Mouse (Mus musculus): ENCODE measurements around the gene Fam207a.

Gene Fam207a

DNA sequence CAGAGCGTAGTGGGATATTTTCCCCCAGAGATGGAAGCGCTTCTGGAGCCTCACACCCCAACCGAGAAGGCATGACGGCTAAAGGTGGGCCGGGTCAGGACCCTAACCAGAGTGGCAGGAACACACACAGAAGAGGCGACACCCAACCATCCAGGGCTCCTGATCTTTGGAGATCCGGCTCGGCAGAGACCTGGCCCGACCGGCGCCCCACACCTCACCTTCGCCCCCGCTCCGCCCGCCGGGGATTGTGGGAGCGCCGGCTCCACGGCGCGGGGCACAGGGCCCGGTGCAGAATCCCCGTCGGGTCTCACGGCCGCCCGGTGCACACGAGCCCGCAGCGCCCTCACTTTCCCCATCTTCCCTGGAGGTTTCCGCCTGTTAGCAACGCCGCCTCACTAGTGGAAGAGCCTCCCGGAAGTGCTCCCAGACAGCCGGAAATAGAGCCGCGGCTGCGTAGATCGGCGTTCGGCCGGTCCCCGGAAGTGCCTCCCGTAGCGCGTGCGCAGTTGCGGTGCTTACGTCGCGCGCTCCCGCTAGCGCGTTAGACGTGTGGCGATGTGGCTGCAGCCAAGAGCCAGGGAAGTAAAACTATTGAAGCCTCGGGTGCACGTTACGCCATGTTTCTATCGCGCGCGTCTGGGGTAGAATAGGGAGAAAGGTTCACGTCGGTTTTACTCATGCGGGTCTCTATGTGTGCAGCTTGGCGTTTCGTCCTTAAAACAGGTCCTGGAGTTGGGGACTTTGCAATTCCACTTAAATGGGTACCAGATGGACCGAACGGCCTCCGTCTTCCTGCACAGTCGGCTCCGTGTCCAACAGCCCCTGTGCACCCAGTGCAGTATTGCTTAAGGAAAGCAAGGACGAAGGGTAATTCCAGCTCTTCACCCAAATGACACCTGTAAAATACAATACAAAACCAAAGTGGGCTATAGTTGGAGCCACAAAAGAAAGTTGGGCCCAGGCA, at the start of gene Fam207a:
TSS of gene Fam207a (minus strand) at position 401 of the 964 bp plus-strand sequence.
- DNase-seq: peak; percentile 96

DNA sequence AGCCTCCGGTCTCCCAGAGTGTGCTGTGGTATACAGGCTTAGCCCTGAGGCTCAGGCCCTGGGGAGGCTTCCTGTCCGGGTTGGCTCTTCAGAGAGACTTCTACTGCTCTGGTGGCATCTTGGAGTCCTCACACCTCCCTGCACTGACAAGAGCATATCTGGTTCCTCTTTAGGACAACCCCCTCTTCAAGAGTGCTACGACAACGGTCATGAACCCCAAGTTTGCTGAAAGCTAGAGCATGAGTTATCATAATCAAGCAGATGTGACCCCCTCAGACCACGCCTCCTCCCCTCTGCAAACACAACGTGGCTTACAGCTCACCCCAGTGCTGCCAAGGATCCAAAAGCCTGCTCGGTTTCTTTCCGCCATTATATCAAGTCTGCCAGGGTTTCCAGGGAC, 49.4 kb upstream of the Fam207a start:
- DNase-seq: no peak

DNA sequence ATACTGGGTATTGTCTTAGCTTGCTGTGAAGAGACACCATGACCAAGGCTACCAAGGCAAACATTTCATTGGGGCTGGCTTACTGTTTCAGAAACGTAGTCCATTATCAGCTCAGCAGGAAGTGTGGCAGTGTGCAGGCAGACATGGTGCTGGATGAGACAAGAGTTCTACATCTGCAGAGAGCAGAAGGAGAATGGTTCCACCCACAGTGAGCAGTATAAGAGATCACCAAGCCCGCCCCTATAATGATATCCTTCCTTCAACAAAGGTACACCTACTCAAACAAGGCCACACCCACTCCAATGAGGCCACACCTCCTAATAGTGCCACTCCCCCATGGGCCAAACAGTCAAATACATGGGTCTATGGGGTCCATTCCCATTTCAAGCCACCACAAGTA, 45.9 kb upstream of the Fam207a start:
- no peak for DNase-seq

DNA sequence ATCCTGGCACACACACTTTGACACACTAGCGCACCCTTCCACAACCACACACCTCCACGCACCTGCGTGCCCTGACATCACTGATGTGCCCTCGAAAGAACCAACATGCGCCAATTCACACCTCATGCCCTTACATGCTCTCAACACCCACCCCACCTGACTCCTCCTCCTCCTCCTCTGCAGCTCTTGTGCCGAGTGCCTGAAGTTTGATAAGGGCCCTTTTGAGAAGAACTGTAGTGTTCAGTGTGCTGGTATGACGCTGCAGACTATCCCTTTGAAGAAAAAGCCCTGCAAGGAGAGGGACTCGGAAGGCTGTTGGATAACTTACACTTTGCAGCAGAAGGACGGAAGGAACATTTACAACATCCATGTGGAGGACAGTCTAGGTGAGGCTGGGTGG, 45.2 kb upstream of the Fam207a start:
- no peak for DNase-seq

DNA sequence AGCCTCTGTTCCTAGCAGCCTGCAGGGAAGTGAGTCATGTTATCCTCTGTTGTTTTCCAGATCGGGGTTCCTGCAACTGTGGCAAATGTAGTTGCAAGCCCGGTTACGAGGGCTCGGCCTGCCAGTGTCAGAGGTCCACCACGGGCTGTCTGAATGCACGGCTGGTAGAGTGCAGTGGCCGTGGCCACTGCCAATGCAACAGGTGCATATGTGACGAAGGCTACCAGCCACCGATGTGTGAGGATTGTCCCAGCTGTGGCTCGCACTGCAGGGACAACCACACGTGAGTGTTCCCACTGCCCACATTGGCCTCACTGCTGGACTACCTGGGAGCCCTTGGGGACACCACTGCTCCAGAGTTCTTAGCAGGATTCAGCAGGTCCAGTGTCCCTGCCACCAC, 44.5 kb upstream of the Fam207a start:
- no peak for DNase-seq

DNA sequence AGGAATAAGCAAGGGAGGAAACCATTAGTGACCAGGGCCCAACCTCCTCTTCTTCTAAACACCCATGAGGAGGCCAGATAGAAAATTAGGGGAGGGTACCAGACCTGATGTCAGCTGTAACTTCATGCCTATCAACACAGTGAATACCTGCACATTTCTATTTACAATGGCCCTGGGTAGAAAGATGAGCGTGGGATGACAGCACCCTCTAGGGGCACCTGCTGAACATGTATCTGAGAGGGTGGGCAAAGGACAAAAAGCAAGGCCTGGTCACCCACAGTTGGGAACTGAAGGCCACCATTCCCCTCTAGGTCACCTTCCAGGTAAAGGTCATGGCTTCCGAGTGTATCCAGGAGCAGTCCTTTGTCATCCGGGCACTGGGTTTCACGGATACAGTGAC, 42.1 kb upstream of the Fam207a start:
- no peak for DNase-seq

DNA sequence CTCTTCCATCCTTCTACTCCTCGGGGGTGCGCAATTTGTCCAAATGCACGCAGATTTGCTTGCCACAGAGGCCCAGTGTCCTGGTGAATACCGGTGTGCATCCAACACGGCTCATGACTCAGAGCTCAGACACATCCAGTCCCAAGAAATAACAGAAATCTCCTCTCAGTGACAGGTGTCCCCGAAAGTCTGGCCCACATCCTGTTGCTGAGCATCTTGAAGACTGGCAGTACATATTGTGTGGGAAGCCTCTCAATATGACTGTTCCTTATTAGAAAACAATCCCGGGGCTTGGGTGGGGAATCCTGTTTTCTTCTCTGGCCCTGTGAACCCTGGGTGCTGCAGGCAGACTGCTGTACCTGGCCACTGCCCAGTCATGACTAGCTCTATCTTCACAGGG, 41.0 kb upstream of the Fam207a start:
- DNase-seq: no peak

DNA sequence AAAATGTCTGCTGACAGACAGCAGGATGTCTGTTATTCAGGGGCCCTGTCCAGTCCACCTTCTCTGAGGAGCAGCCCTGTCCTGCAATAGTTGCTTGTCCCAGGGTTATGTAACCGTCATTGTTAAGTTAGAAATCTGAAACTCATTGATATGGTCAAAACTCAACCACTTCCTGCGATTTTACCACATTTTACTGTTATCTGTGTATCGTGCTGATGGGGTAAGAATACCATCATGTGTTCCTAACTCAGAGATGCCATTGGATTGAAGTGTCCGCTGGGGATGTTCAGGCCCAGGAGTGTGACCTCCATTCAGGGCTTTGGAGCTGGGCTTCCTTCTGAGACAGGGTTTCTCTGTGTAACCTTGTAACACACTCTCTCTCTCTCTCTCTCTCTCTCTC, 39.3 kb upstream of the Fam207a start:
- no peak for DNase-seq

DNA sequence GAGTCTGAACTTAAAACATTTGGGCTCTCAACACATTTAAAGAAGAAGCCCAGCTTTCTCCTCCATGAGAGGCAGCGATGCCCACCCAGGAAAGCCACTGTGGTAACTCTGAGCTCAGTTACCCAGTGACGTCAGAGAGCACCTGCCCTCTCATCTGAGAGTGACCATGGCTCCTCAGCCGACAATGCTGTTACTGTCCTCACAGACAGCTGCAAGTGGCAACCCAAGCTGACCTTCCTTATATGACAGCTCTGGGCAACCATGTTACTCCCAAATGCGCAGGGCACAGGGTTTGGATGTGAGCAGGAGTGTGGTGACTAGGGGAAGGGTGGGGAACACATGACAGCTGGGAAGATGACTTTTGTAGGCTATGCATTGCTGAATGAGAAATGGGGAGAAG, 37.7 kb upstream of the Fam207a start:
- DNase-seq: no peak

DNA sequence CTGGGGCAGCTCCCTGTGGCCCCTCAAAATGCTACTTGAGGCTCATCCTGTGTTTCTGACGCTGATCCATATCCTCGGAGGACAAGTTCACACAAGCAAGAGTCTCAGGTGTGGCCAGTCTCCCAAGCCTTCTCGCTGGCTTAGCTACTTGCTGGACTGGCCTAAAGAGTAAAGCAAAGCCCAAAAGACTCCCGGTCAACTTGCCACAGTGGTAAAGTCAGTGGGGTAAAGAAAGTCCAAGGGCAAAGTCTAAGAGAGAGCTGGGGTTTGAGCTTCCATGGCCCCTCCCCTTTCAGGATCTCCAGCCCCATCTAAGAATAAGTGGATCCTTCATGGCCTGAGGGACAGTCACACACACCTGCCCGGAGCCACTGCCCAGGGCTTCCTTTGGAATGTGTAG, 36.6 kb upstream of the Fam207a start:
- no peak for DNase-seq

DNA sequence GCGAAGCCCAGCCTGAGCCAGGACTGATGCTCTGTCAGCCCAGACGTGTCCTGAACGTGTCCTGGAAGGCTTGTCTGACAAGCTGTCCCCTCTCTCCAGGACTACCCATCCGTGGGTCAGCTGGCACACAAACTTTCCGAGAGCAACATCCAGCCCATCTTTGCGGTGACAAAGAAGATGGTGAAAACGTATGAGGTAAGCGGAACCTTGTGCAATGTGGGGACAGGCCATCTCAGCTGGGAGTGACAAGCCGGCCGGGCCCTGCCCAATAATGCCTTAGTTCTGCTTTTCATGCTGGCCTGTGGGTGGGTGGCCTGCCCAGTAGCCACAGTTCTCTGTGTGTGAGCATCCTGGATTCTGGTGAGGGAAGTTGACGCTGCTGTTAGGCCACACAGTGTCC, 35.3 kb upstream of the Fam207a start:
- no peak for DNase-seq

DNA sequence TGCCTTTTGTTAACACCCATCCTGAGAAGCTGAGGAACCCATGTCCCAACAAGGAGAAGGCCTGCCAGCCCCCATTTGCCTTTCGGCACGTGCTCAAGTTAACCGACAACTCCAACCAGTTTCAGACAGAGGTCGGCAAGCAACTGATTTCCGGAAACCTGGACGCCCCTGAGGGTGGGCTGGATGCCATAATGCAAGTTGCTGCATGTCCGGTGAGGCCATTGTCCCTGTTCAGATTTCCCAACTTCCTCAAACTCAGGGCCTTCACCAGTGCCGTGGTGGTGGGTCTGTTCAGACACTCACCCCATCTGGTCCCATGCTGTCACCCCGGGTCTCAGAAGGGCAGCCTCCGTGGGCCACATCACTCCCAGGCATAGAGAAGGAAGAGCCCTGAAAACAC, 33.0 kb upstream of the Fam207a start:
- DNase-seq: no peak

DNA sequence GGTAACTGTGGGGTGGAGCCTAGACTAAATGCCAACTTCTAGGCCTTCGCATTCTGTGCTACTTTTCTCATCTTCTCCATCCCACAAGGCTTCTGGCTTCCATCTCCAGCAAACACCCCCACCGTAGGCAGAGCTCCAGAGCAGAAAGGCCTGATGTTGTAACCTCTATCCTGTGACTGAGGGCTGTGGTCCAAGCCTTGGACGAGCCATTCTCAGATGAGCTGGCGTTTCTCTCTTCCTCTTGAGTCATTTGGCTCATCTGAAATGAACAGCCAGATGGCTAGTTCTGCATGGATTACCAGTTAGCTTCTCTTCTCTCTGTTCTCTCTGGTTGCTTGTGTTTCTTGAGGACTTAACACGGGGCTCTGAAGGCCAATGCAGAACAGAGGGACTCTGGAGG, 29.3 kb upstream of the Fam207a start:
- DNase-seq: no peak

DNA sequence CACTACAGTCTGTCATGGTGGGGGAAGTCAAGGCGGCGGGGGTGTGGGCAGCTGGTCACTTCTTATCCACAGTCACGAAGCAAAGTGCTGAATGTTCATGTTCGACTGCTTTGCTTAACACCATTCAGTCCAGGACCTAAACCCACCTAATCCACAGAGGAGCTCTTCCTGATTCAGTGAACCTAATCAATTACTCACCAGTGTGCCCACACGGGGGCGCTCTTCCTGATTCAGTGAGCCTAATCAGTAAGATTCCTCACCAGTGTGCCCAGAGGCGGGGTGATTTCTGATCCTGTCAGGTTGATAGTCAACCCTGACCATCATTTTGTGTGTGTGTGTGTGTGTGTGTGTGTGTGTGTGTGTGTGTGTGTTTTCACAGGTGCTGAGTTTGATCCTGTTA, 27.6 kb upstream of the Fam207a start:
- DNase-seq: peak; percentile 69

DNA sequence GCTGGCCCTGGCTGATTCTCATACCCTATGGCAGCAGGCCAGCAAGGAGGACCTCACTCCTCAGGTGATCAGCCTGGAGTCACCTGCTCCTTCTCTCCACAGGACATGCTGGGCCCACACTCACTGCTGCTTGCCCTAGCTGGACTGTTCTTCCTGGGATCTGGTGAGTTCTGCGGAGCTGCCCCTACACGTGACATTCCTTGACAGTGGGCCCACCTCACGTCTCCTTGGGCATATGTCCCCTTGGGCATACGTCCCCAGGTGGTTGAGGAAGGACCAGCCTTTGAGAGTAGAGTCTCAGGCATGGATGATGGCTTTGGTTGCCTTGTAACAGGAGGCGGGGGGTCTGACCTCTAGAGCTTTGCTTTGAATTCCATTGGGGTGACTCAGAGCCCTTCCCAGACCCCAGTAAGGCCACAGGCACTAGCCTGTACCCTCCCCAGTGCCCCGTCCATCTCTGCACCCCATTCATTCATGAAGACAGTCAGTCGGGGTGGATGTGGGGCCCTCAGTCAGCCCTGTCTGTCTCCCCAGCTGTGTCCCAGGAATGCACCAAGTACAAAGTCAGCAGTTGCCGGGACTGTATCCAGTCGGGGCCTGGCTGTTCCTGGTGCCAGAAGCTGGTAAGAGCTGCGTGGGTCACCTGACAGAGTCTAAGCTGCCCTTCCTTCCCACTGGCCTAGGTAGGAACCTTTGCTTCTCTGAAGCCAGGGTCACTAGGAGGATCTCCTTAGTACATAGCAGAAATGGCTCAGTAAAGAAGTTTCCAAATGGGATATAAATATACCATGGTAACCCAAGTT, 26.5 kb upstream of the Fam207a start:
- DNase-seq: no peak

DNA sequence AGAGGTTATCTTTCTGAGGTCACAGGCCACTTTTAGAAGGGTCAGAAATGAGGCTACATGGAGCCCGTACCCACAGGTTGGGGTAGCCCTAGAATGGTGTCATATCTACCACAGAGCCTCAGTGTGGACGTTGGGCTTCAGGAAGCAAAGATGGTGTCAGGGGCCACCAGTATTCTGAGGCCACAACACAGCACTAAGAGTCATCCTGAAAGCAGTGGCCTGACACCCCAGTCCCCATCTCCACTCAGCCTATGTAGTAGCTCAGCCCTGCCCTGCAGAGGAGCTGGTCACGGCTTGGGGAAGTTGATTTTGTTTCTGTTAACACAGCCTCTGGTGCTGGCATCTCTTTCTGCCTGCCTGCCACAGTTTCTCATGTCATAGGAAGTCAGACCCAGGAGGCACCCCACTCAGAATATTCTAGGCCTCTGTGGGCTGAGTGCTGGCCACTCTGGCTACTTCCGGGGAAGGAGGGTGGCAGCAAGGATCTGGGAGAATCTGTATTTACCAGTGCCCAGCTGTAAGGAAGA, 25.1 kb upstream of the Fam207a start:
- no peak for DNase-seq

DNA sequence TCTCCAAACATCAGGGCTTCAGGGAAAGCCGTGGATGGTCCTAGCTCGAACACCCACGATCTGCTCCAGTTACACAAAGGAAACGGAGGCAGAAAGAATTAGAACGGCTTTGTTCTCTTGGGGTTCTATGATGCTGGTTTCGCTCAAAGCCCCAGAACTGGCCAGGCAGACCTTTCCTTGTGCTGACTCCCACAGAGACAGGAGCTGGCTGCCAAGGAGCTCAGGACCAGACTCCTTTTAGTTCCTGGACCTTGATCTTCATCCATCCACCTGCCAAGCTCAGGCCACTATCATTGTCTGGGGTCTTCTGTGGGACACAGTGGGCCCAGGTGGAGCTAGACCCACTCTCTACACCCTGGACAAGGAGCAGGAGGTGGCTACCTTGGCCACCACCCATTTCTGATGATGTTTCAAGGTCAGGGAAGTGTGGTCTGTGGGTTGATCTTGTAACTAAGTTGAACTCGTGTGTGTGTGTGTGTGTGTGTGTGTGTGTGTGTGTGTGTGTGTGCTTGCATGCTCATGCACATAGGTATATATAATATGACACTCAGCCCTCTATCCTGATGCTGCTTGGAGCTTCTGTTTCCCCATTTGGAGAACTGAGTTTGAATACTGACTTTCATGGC, 23.8 kb upstream of the Fam207a start:
- DNase-seq: no peak

DNA sequence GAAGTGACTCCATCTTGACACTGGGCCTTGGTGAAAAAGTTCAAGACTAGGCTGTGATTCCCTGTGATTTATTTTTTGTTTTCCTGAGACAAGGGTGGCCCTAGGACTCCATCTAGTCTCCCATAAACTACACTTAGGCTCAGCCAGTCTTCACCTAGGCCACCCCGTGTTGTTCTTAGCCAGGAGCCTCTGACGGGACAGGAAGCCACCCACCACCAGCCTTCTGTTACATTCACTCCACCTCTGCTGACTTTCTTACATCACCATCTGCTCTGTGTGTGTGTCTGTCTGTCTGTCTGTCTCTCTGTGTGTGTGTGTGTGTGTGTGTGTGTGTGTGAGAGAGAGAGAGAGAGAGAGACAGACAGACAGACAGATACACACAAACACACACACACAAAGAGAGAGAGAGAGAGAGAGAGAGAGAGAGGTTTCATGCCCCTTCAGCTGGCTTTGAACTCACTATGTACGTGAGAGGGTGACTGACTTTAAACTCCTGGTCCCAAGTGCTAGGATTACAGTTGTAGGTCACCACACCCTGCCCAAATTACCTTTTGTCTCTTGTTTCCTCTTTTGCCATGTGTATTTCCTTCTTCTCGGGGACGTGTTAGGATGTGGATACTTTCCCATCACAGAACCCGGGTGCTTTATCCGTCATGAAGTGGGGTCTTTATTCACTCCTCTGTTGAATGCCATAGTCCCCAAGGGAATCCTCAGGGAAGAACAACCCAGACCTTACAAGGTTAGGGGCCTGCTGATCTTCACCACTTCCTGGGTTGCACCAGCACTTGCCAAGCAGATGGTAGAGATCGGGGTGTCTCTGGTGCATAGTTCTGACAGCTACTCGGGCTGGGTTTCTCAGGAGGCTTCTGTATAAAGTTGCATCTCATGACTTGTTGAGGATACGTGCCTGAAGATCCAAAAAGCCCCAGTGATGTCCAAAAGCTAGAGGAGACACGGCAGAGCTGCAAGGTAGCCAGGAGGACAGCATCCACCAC, 21.9 kb upstream of the Fam207a start:
- DNase-seq: no peak

DNA sequence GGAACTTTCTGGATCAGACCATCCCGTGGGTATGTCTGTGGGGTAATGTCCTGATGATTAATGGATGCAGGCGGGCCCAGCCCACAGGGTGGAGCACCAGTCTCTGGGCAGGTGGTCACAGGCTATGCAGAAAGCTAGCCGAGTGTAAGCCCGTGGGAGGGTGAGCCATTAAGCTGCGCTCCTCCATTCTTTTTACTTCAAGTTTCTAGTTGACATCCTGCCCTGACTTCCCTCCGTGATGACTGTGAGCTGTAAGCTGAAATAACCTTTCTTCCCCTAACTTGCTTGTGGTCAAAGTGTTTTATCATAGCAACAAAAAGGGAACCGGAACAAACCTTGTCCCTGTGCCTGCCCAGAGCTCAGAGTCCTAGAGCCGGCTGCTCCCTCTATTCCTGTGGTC, 21.1 kb upstream of the Fam207a start:
- DNase-seq: no peak

DNA sequence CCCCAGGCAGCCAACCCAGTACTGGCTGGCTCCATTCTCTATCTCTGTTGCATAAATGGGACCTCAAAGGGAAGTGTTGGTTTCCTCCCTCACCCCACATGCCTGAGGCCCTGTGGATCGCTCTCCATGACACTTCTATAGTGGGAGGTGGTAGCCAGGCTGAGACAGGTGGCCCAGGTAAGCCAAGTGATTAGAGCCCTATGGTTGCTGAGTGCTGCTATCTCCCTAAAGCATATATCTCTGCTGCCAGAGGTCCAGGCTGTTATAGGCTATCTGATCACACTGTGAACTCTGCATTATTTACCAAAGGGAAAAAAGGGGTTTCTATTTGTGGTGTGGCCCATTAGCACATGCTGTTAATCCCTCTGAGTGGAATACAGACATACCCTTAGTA, 16.4 kb upstream of the Fam207a start:
- no peak for DNase-seq

DNA sequence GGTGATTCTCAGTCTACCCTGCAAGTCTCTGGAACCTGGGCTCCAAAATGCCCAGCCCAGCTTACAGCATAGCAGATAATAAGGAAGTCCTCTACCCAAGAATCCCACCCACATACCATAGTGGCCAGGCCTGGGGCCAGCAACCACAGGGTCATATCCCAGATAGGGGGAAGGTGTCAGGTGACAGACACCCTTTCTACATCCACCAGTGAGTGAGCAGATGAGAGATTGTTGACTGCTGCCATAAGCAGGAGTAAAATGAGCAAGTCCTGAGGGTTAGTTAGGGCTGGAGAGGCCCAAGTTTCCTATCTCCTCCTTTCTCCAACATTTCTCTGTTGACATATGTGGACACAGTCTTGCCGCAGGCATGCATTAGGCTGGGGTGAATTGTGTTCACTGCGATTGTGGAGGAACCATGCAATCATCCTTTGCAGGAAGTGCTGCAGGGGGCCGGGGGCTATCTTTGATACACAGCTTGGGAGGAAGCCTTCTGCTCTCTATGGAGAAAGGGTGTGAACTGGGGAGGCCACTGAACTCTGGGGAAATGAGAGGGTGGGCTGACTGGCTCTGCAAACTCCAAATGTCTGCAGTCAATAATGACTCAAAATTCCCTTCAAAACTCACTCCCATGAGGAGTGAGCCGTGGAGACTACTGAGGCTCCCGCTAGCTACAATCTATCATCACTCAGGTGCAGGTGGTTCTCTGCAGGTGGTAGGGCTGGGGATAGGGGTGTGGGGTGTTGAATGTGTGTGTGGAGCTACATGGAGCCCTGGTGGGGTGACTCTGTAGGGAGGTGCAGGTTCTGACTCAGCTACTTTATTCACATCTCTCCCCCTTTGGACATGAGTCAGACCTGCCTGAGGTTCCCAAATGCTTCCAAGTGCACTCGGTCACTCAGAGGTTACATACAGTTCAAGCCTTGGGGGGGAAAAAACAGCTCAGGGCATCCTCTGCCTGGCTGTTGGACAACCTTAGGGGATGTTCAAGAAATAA, 15.7 kb upstream of the Fam207a start:
- DNase-seq: no peak

Data from retina, postnatal 1 day (tissue).